Mouse (Mus musculus) CH12.LX (cell line): ENCODE data around the gene Gm21983. TPM values are rescaled to one million over a fixed set of nuclear protein-coding genes. Genes with fewer than 3 reads are reported as not detected.
A peak's percentile ranks its signal among the peaks of the same experiment; 100 is the strongest.

Experiments used
- DNase-seq: peaks from one replicate; pipeline ENCODE4 v3.0.0-alpha.2; 2013; ENCODE audit errors: extremely low read depth
- H3K27ac ChIP-seq: 2 replicates; pipeline ENCODE4 v1.5.1; 2012; ENCODE audit warnings: low read depth, mild to moderate bottlenecking, control low read depth, moderate library complexity; ENCODE audit not compliant: insufficient read depth
- H3K27me3 ChIP-seq: replicated peaks from 2 replicates; pipeline ENCODE3; 2012; ENCODE audit warnings: inconsistent platforms
- H3K36me3 ChIP-seq, 2 experiments: replicated peaks in 1 of 2; 2 replicates each; pipeline versions ENCODE3 to v1.6.1; 2012; ENCODE audit warnings: inconsistent platforms in 1 of 2, low read length in 1 of 2, mild to moderate bottlenecking in 1 of 2, mixed read lengths in 1 of 2, moderate library complexity in 1 of 2; ENCODE audit not compliant: control insufficient read depth in 1 of 2, insufficient read depth in 1 of 2
- H3K4me1 ChIP-seq, 2 experiments: 2 replicates each; pipeline ENCODE4 v1.6.1; 2012; ENCODE audit warnings: inconsistent platforms in 1 of 2, moderate library complexity in 1 of 2; ENCODE audit not compliant: insufficient read depth in 2 of 2, control insufficient read depth in 1 of 2
- H3K4me2 ChIP-seq: 2 replicates; pipeline ENCODE4 v1.6.1; 2012; ENCODE audit warnings: low read depth, mild to moderate bottlenecking, control low read depth; ENCODE audit not compliant: poor library complexity, insufficient read depth, severe bottlenecking
- H3K4me3 ChIP-seq, 3 experiments: fragments of 150-350 bp in 1 of 3; sonication (generic) in 1 of 3; replicated peaks in 1 of 3; 2 replicates each; pipeline versions ENCODE3 to v1.5.1; 2011 to 2012; ENCODE audit warnings: low read depth in 2 of 3, low read length in 2 of 3, mild to moderate bottlenecking in 2 of 3, moderate library complexity in 2 of 3, control low read depth in 1 of 3, improper control_type of control experiment in 1 of 3, inconsistent platforms in 1 of 3, mixed read lengths in 1 of 3; ENCODE audit not compliant: poor library complexity in 1 of 3
- H3K79me2 ChIP-seq: replicated peaks from 2 replicates; pipeline ENCODE4 v1.6.1; 2012; ENCODE audit warnings: mild to moderate bottlenecking, moderate library complexity; ENCODE audit not compliant: control insufficient read depth, poor library complexity, insufficient read depth, severe bottlenecking; ENCODE audit errors: extremely low read depth
- H3K9ac ChIP-seq: 2 replicates; pipeline ENCODE4 v1.6.1; 2012; ENCODE audit warnings: low read depth, mild to moderate bottlenecking, control low read depth, moderate library complexity; ENCODE audit not compliant: insufficient read depth
- H3K9me3 ChIP-seq: replicated peaks from 2 replicates; pipeline ENCODE3; 2012; ENCODE audit warnings: low read length, inconsistent platforms, mixed read lengths
- BHLHE40 ChIP-seq: IDR thresholded peaks from 2 replicates; pipeline ENCODE4 v1.6.1; 2011; ENCODE audit warnings: mild to moderate bottlenecking, low read depth, low read length, improper control_type of control experiment
- CHD1 ChIP-seq: IDR thresholded peaks from 2 replicates; pipeline ENCODE4 v1.6.1; 2012; ENCODE audit warnings: low read depth, low read length, improper control_type of control experiment, inconsistent platforms
- CHD2 ChIP-seq: IDR thresholded peaks from 2 replicates; pipeline ENCODE4 v1.6.1; 2011; ENCODE audit warnings: low read length, improper control_type of control experiment
- CTCF ChIP-seq, 2 experiments: IDR thresholded peaks in 1 of 2; conservative IDR thresholded peaks in 1 of 2; 2 replicates each; pipeline ENCODE4 v1.5.1; 2011 to 2012; ENCODE audit warnings: low read depth in 2 of 2, low read length in 2 of 2, improper control_type of control experiment in 1 of 2, inconsistent platforms in 1 of 2, mild to moderate bottlenecking in 1 of 2, moderate library complexity in 1 of 2
- E2F4 ChIP-seq: IDR thresholded peaks from 2 replicates; pipeline ENCODE4 v1.6.1; 2011; ENCODE audit warnings: low read depth, low read length, improper control_type of control experiment; ENCODE audit not compliant: insufficient replicate concordance
- ELF1 ChIP-seq: IDR thresholded peaks from 2 replicates; pipeline ENCODE4 v1.6.1; 2014; ENCODE audit warnings: low read depth, mild to moderate bottlenecking, inconsistent platforms, low read length, improper control_type of control experiment
- EP300 ChIP-seq: IDR thresholded peaks from 2 replicates; pipeline ENCODE4 v1.6.1; 2011; ENCODE audit warnings: low read length, improper control_type of control experiment
- ETS1 ChIP-seq: conservative IDR thresholded peaks from 2 replicates; pipeline ENCODE4 v1.6.1; 2012; ENCODE audit warnings: low read depth, mild to moderate bottlenecking, inconsistent platforms, low read length, improper control_type of control experiment, moderate library complexity
- GABPA ChIP-seq: IDR thresholded peaks from 2 replicates; pipeline ENCODE4 v1.6.1; 2012; ENCODE audit warnings: low read depth, low read length, improper control_type of control experiment, inconsistent platforms; ENCODE audit not compliant: insufficient replicate concordance
- HCFC1 ChIP-seq: IDR thresholded peaks from 2 replicates; pipeline ENCODE4 v1.6.1; 2012; ENCODE audit warnings: low read depth, mild to moderate bottlenecking, inconsistent platforms, low read length, improper control_type of control experiment
- IRF4 ChIP-seq: IDR thresholded peaks from 2 replicates; pipeline ENCODE4 v1.6.1; 2014; ENCODE audit warnings: low read depth, mild to moderate bottlenecking, inconsistent platforms, low read length, improper control_type of control experiment
- JUN ChIP-seq: IDR thresholded peaks from 2 replicates; pipeline ENCODE4 v1.6.1; 2011; ENCODE audit warnings: low read depth, mild to moderate bottlenecking, low read length, improper control_type of control experiment, moderate library complexity; ENCODE audit not compliant: insufficient read depth
- JUND ChIP-seq: conservative IDR thresholded peaks from 2 replicates; pipeline ENCODE4 v1.6.1; 2011; ENCODE audit warnings: low read depth, low read length, improper control_type of control experiment
- MAFK ChIP-seq: IDR thresholded peaks from 2 replicates; pipeline ENCODE4 v1.6.1; 2011; ENCODE audit warnings: low read length, improper control_type of control experiment; ENCODE audit not compliant: insufficient replicate concordance
- MAX ChIP-seq: IDR thresholded peaks from 2 replicates; pipeline ENCODE4 v1.6.1; 2011; ENCODE audit warnings: low read length, improper control_type of control experiment
- MAZ ChIP-seq: IDR thresholded peaks from 2 replicates; pipeline ENCODE4 v1.6.1; 2012; ENCODE audit warnings: low read depth, mild to moderate bottlenecking, inconsistent platforms, low read length, improper control_type of control experiment, moderate library complexity
- MEF2A ChIP-seq: IDR thresholded peaks from 2 replicates; pipeline ENCODE4 v1.6.1; 2014; ENCODE audit warnings: low read depth, mild to moderate bottlenecking, inconsistent platforms, low read length, improper control_type of control experiment, borderline replicate concordance
- MXI1 ChIP-seq: IDR thresholded peaks from 2 replicates; pipeline ENCODE4 v1.6.1; 2011; ENCODE audit warnings: mild to moderate bottlenecking, low read depth, low read length, improper control_type of control experiment
- MYC ChIP-seq: IDR thresholded peaks from 2 replicates; pipeline ENCODE4 v1.6.1; 2011; ENCODE audit warnings: low read depth, mild to moderate bottlenecking, improper control_type of control experiment, low read length
- NELFE ChIP-seq: IDR thresholded peaks from 2 replicates; pipeline ENCODE4 v1.6.1; 2011; ENCODE audit warnings: low read depth, low read length, improper control_type of control experiment
- NRF1 ChIP-seq: IDR thresholded peaks from 2 replicates; pipeline ENCODE4 v1.6.1; 2014; ENCODE audit warnings: low read depth, mild to moderate bottlenecking, inconsistent platforms, low read length, improper control_type of control experiment, moderate library complexity
- PAX5 ChIP-seq: IDR thresholded peaks from 2 replicates; pipeline ENCODE4 v1.6.1; 2012; ENCODE audit warnings: low read length, inconsistent platforms, mixed read lengths
- POLR2AphosphoS2 ChIP-seq: IDR thresholded peaks from 2 replicates; pipeline ENCODE4 v1.6.1; 2011; ENCODE audit warnings: low read depth, low read length, improper control_type of control experiment
- RAD21 ChIP-seq: IDR thresholded peaks from 2 replicates; pipeline ENCODE4 v1.6.1; 2011; ENCODE audit warnings: low read depth, mild to moderate bottlenecking, low read length, improper control_type of control experiment, moderate library complexity
- RCOR1 ChIP-seq: conservative IDR thresholded peaks from 2 replicates; pipeline ENCODE4 v1.6.1; 2012; ENCODE audit warnings: low read depth, mild to moderate bottlenecking, inconsistent platforms, low read length, improper control_type of control experiment
- SMC3 ChIP-seq: IDR thresholded peaks from 2 replicates; pipeline ENCODE4 v1.6.1; 2011; ENCODE audit warnings: low read depth, low read length, improper control_type of control experiment
- TCF12 ChIP-seq: IDR thresholded peaks from 2 replicates; pipeline ENCODE4 v1.6.1; 2014; ENCODE audit warnings: low read depth, mild to moderate bottlenecking, inconsistent platforms, low read length, improper control_type of control experiment
- USF1 ChIP-seq: IDR thresholded peaks from 2 replicates; pipeline ENCODE4 v1.6.1; 2014; ENCODE audit warnings: low read depth, mild to moderate bottlenecking, inconsistent platforms, low read length, improper control_type of control experiment
- ZC3H11A ChIP-seq: IDR thresholded peaks from 2 replicates; pipeline ENCODE4 v1.6.1; 2012; ENCODE audit warnings: low read depth, mild to moderate bottlenecking, inconsistent platforms, low read length, improper control_type of control experiment
- ZKSCAN1 ChIP-seq: IDR thresholded peaks from 2 replicates; pipeline ENCODE4 v1.6.1; 2012; ENCODE audit warnings: low read depth, inconsistent platforms, low read length, improper control_type of control experiment, borderline replicate concordance
- ZMIZ1 ChIP-seq: IDR thresholded peaks from 2 replicates; pipeline ENCODE4 v1.6.1; 2012; ENCODE audit warnings: low read depth, mild to moderate bottlenecking, inconsistent platforms, low read length, improper control_type of control experiment
- ZNF384 ChIP-seq: IDR thresholded peaks from 2 replicates; pipeline ENCODE4 v1.6.1; 2012; ENCODE audit warnings: low read depth, low read length, improper control_type of control experiment, inconsistent platforms
- dilution Hi-C: fragments of 300-500 bp; cut with MboI; formaldehyde crosslinking; loops from 2 replicates; pipeline ENCODE4 v1.14.3; 2020; ENCODE audit warnings: low sequenced_read_pairs; ENCODE audit not compliant: extremely low pct_unique_long_range_greater_than_20kb, extremely low pct_ligation_motif_present
- in situ Hi-C: fragments of 300-500 bp; cut with MboI; formaldehyde crosslinking; loops from 3 replicates; pipeline ENCODE4 v1.14.3; 2019; ENCODE audit warnings: low sequenced_read_pairs, low pct_ligation_motif_present, low pct_unique_long_range_greater_than_20kb, mixed read lengths
- polyA plus RNA-seq: library from polyadenylated mRNA; unstranded; fragments of >175 nt; gene quantifications from 2 replicates; pipeline ENCODE4 v1.2.1, GENCODE M21; 2012; ENCODE audit warnings: low read depth; ENCODE audit not compliant: insufficient read length
- total RNA-seq, 2 experiments: library from RNA; depleted of rRNA; stranded (reverse); fragments of 300-350 nt in 1 of 2; fragments of >200 nt in 1 of 2; gene quantifications; 2 replicates each; pipeline ENCODE4 v1.2.3; 2012 to 2014

The Gm21983 gene
- total and polyA plus RNA-seq, 3 experiments: 0.13 to 0.81 TPM; not detected in 1

DNA sequence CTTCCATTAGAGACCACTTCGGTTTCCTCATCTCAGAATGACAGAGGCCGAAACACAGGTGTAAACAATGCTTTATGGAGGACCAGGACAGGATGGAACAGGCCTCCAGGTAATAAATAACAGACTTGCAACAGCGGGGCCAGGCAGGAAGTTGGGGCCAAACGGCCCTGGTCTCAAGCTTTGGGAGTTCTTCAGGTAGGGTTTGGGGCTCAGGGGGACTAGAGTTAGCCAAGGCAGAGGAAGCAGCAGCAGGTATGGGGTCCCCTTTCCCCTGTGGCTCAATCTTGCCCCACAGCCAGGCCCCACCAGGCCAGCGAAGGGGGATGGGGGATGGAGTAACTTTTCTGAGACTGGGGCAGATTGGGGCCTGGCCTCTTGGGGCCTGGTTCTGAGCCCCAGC, 12.5 kb downstream of the Gm21983 start:
- in situ Hi-C loops: no loop called here

GRCm38 (mm10) chr7:27167475-27168094, 13.3 kb downstream of the Gm21983 start:
- no peak for DNase-seq
- peaks cover 23 to 61% of the 10 kb centered on the region in 2 experiments for H3K4me1 ChIP-seq
- in situ Hi-C loops: no loop called here
- no peaks in the 10 kb centered on the region for H3K27me3 ChIP-seq
- peak overlapping the region; percentile 99 for H3K27ac ChIP-seq
- H3K36me3 ChIP-seq: peaks cover 30 to 61% of the 10 kb centered on the region in 2 experiments
- dilution Hi-C loops: no loop called here
- peak overlapping the region in 2 of 3 experiments; percentile 9 to 50 for H3K4me3 ChIP-seq
- peaks cover 33% of the 10 kb centered on the region for H3K79me2 ChIP-seq
- peak overlapping the region; percentile 59 for H3K9ac ChIP-seq
- H3K9me3 ChIP-seq: no peaks in the 10 kb centered on the region
- H3K4me2 ChIP-seq: peak overlapping the region; percentile 33
- no peak for TF ChIP-seq JUND
- 0 out of 2 replicates have a peak, but pooled peaks have one; percentile 7 for TF ChIP-seq CHD2
- no peak for TF ChIP-seq ZKSCAN1
- no peak for TF ChIP-seq JUN
- TF ChIP-seq RAD21: no peak
- no peak for TF ChIP-seq CTCF (conservative IDR thresholded peaks at IDR 0.05 in 1 of 2, IDR thresholded peaks at IDR 0.05 in 1 of 2; ENCODE audit: low read depth in 2 of 2, low read length in 2 of 2)
- TF ChIP-seq EP300: peak; percentile 19; the same call in 1 of the 2 replicates
- TF ChIP-seq MYC: peak; percentile 85
- TF ChIP-seq HCFC1: no peak
- peak; percentile 73; the same call in 1 of the 2 replicates for TF ChIP-seq CHD1
- TF ChIP-seq E2F4: no peak
- TF ChIP-seq TCF12: no peak
- 0 out of 2 replicates have a peak, but pooled peaks have one; percentile 7 for TF ChIP-seq ETS1
- no peak for TF ChIP-seq ELF1
- peak; percentile 91 for TF ChIP-seq MAX
- TF ChIP-seq MXI1: peak; percentile 70
- TF ChIP-seq ZNF384: no peak
- no peak for TF ChIP-seq PAX5
- peak; percentile 63 for TF ChIP-seq BHLHE40
- no peak for TF ChIP-seq ZC3H11A
- no peak for TF ChIP-seq NRF1
- TF ChIP-seq IRF4: no peak
- TF ChIP-seq MAZ: no peak
- 0 out of 2 replicates have a peak, but pooled peaks have one; percentile 25 for TF ChIP-seq POLR2AphosphoS2
- no peak for TF ChIP-seq MAFK
- 0 out of 2 replicates have a peak, but pooled peaks have one; percentile 26 for TF ChIP-seq NELFE
- TF ChIP-seq MEF2A: no peak
- no peak for TF ChIP-seq RCOR1

More for the DNA sequence above, 12.5 kb downstream of the Gm21983 start:
- H3K79me2 ChIP-seq: peaks cover 25% of the 10 kb centered on the region
- no peak for DNase-seq
- peaks cover 35 to 61% of the 10 kb centered on the region in 2 experiments for H3K36me3 ChIP-seq
- H3K9ac ChIP-seq: peak overlapping the region; percentile 59
- H3K9me3 ChIP-seq: no peaks in the 10 kb centered on the region
- H3K27ac ChIP-seq: peak overlapping the region; percentile 99
- no peak for TF ChIP-seq EP300
- TF ChIP-seq USF1: no peak
- TF ChIP-seq ELF1: no peak
- TF ChIP-seq CHD1: no peak
- no peak for TF ChIP-seq POLR2AphosphoS2
- TF ChIP-seq GABPA: no peak
- TF ChIP-seq MAX: no peak
- no peak for TF ChIP-seq ZMIZ1
- TF ChIP-seq ZKSCAN1: no peak
- no peak for TF ChIP-seq SMC3
- no peak for TF ChIP-seq RCOR1
- dilution Hi-C loops: no loop called here
- peak overlapping the region; percentile 33; the same call in 1 of the 2 replicates for H3K4me2 ChIP-seq
- H3K4me1 ChIP-seq: peaks cover 21 to 60% of the 10 kb centered on the region in 2 experiments
- no peaks in the 10 kb centered on the region for H3K27me3 ChIP-seq
- H3K4me3 ChIP-seq: peak overlapping the region in 1 of 3 experiments; percentile 50
